Comparison of ENCODE assay signal across 12 mouse cellular contexts in the genomic region with DNA sequence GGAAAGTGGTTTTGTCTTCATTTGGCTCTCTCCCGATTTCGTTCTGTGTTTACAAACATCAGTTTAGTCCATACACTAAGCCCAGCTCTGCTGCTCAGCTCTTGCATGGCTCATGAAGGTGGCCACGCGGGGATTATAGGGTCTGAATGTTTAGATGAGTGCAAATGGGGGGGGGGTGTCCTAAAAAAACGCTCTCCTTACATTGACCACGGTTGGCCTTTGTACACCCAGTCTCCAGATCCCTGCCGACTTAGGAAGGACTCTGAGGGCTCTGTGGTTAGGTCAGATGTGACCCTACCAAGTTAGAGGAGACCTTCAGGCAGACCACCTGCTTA.
DNase-seq lines count a peak whose midpoint lies in the region; ATAC-seq lines count a peak whose summit lies in the region.
"Had no signal": no experiment of that assay in that cellular context is flagged by ENCODE, and none has a peak within 500 bp of the region (broad histone marks: within the 10 kb centered on the region; RNA-seq: fewer than 3 reads in every experiment).

No protein-coding gene starts in this region.

- no peaks in the 10 kb centered on the region for H3K9me3 ChIP-seq in forebrain, embryonic 15.5 days
- H3K9me3 ChIP-seq in hindbrain, embryonic 16.5 days (ENCODE audit: control insufficient read depth, low read length), result no peaks in the 10 kb centered on the region
- no peaks in the 10 kb centered on the region for H3K9me3 ChIP-seq in neural tube, embryonic 13.5 days
- H3K9me3 ChIP-seq: megakaryocyte, embryonic 14.5 days; stomach, embryonic 15.5 days had no signal

- H3K9ac ChIP-seq in forebrain, embryonic 15.5 days (replicated peaks), result peak overlapping the region; percentile 65
- H3K9ac ChIP-seq in hindbrain, embryonic 16.5 days (ENCODE audit: low read depth, low read length), result peak overlapping the region; percentile 67; the same call in 1 of the 2 replicates
- H3K9ac ChIP-seq in neural tube, embryonic 13.5 days, result no peak overlapping the region
- H3K9ac ChIP-seq: stomach, embryonic 15.5 days had no signal

- peak; percentile 46 for DNase-seq in embryo, embryonic 10.5 days (ENCODE audit: low spot score)
- DNase-seq in embryo, embryonic 11 days, result no peak
- DNase-seq in spleen, postnatal 14 days (ENCODE audit: low spot score in 2 of 2), result no peak
- DNase-seq in lung, postnatal 4 days, result no peak
- DNase-seq in heart, postnatal 36 days, result no peak
- DNase-seq: adrenal gland, postnatal 10 days; cerebellum, adult 9-10 months had no signal

- no peaks in the 10 kb centered on the region for H3K27me3 ChIP-seq in forebrain, embryonic 15.5 days
- H3K27me3 ChIP-seq in hindbrain, embryonic 16.5 days (replicated peaks; ENCODE audit: control insufficient read depth, insufficient read depth, low read length), result peaks cover 3% of the 10 kb centered on the region; the same call in 1 of the 2 replicates
- peaks cover 78% of the 10 kb centered on the region for H3K27me3 ChIP-seq in neural tube, embryonic 13.5 days

- ATAC-seq in forebrain, embryonic 15.5 days (replicated peaks), result no peak
- no peak for ATAC-seq in hindbrain, embryonic 16.5 days
- no peak for ATAC-seq in neural tube, embryonic 13.5 days (ENCODE audit: low read depth)

- peak overlapping the region; percentile 99 for H3K27ac ChIP-seq in forebrain, embryonic 15.5 days (replicated peaks)
- peak overlapping the region; percentile 78; the same call in 1 of the 2 replicates for H3K27ac ChIP-seq in hindbrain, embryonic 16.5 days (ENCODE audit: low read depth, low read length)
- H3K27ac ChIP-seq in neural tube, embryonic 13.5 days (replicated peaks), result peak overlapping the region; percentile 98
- H3K27ac ChIP-seq: stomach, embryonic 15.5 days had no signal

- H3K4me2 ChIP-seq in forebrain, embryonic 15.5 days (replicated peaks), result peak overlapping the region; percentile 66
- H3K4me2 ChIP-seq in hindbrain, embryonic 16.5 days (ENCODE audit: low read length), result peak overlapping the region; percentile 71
- H3K4me2 ChIP-seq in neural tube, embryonic 13.5 days, result peak overlapping the region; percentile 59; the same call in 1 of the 2 replicates
- H3K4me2 ChIP-seq: stomach, embryonic 15.5 days had no signal

- H3K4me3 ChIP-seq in forebrain, embryonic 15.5 days, result peak overlapping the region; percentile 37; the same call in 1 of the 2 replicates
- no peak overlapping the region for H3K4me3 ChIP-seq in hindbrain, embryonic 16.5 days (ENCODE audit: low read length)
- no peak overlapping the region for H3K4me3 ChIP-seq in neural tube, embryonic 13.5 days
- H3K4me3 ChIP-seq: megakaryocyte, embryonic 14.5 days; stomach, embryonic 15.5 days had no signal

- intact Hi-C loops in heart, postnatal 36 days (cut with DNase I), result no loop called here

- 5% methylated on average over 7 of the region's 7 CpGs for WGBS in forebrain, embryonic 15.5 days
- 12% methylated on average over 7 of the region's 7 CpGs for WGBS in hindbrain, embryonic 16.5 days
- WGBS in neural tube, embryonic 13.5 days, result 5% methylated on average over 7 of the region's 7 CpGs

- no peaks in the 10 kb centered on the region for H3K36me3 ChIP-seq in forebrain, embryonic 15.5 days
- H3K36me3 ChIP-seq in hindbrain, embryonic 16.5 days (ENCODE audit: control insufficient read depth, insufficient read depth, low read length), result no peaks in the 10 kb centered on the region
- H3K36me3 ChIP-seq in neural tube, embryonic 13.5 days, result no peaks in the 10 kb centered on the region
- H3K36me3 ChIP-seq: stomach, embryonic 15.5 days had no signal

- H3K4me1 ChIP-seq in forebrain, embryonic 15.5 days, result peaks cover 84% of the 10 kb centered on the region
- peaks cover 27% of the 10 kb centered on the region for H3K4me1 ChIP-seq in hindbrain, embryonic 16.5 days (ENCODE audit: control insufficient read depth, insufficient read depth, low read depth, low read length)
- peaks cover 74% of the 10 kb centered on the region for H3K4me1 ChIP-seq in neural tube, embryonic 13.5 days (replicated peaks)
